Mouse (Mus musculus) midbrain, embryonic 10.5 days (tissue): ENCODE results near the gene Rhot1. TPM values are rescaled to one million over a fixed set of nuclear protein-coding genes. Genes with fewer than 3 reads are reported as not detected.
"Not testable (repeated sequence)": the region's sequence is repeated elsewhere in the genome, so short reads cannot be mapped to it uniquely, and the experiment has no call there.

Experiments used
- DNase-seq: peaks from one replicate; pipeline ENCODE4 v3.0.0-alpha.2; 2017; ENCODE audit warnings: low spot score
- H3K27ac ChIP-seq: fragments of 300-500 bp; sonication (generic); replicated peaks from 2 replicates; pipeline ENCODE4 v1.5.1; 2016; ENCODE audit warnings: mild to moderate bottlenecking
- H3K27me3 ChIP-seq: fragments of 300-500 bp; sonication (generic); 2 replicates; pipeline ENCODE4 v1.6.1; 2016; ENCODE audit warnings: low read depth, mild to moderate bottlenecking; ENCODE audit not compliant: poor library complexity, severe bottlenecking
- H3K36me3 ChIP-seq: fragments of 300-500 bp; sonication (generic); 2 replicates; pipeline ENCODE4 v1.6.1; 2016; ENCODE audit warnings: mild to moderate bottlenecking, moderate library complexity
- H3K4me1 ChIP-seq: fragments of 300-500 bp; sonication (generic); 2 replicates; pipeline ENCODE4 v1.6.1; 2016
- H3K4me3 ChIP-seq: fragments of 300-500 bp; sonication (generic); 2 replicates; pipeline ENCODE4 v1.5.1; 2016; ENCODE audit warnings: mild to moderate bottlenecking, moderate library complexity
- H3K9me3 ChIP-seq: fragments of 300-500 bp; sonication (generic); replicated peaks from 2 replicates; pipeline ENCODE4 v1.6.1; 2016; ENCODE audit warnings: mild to moderate bottlenecking
- WGBS: fragments of 180-500 bp; shearing (Covaris S2); methylation state at CpG from one replicate; pipeline ENCODE4 v1.1.7; 2016; 5-methylcytosine and 5-hydroxymethylcytosine counted together
- polyA plus RNA-seq: library from polyadenylated mRNA; unstranded; fragments of >200 nt; fragmentation: Nextera tagmentation; extraction: Ambion mirVana; gene quantifications from 2 replicates; pipeline ENCODE4 v1.2.1, GENCODE M21; 2016

Gene Rhot1
- polyA plus RNA-seq, 1 experiment from 2014 or later, result 56.2 TPM

- Histone ChIP-seq H3K36me3 (no peaks in the 10 kb centered on the region), H3K9me3 (no peaks in the 10 kb centered on the region), H3K4me3 (no peak overlapping the region), H3K27ac (no peak overlapping the region), H3K4me1 (no peaks in the 10 kb centered on the region), H3K27me3 (no peaks in the 10 kb centered on the region)
- DNase-seq, result no peak
- 82% methylated on average over 6 of the region's 6 CpGs for WGBS
These were observed 6.5 kb upstream of the Rhot1 start for GRCm38 (mm10) chr11:80202296-80202695.

DNA sequence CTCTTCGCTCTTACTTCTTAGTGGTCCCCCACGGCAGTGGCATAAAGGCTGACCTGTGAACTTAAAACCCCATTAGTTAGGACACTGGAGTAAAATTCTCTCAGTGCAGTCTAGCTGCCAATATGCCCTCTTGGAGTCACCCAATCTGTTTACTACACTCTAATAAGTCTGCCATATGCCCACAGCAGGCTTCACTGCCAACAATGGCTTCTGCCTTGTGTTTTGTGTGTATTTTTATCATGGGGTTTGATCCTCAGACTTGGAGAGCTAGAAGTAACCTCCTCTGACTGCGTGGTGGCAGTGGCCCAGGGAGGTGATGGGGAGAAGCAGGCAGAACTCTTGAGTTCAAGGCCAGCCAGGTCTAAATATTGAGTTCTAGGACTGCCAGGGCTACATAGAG lies 4.8 kb upstream of the Rhot1 start:
- WGBS, result 81% methylated on average over 3 of the region's 3 CpGs
- H3K27me3 ChIP-seq, result no peaks in the 10 kb centered on the region
- DNase-seq, result no peak
- no peaks in the 10 kb centered on the region for H3K4me1 ChIP-seq
- H3K36me3 ChIP-seq, result no peaks in the 10 kb centered on the region
- no peaks in the 10 kb centered on the region for H3K9me3 ChIP-seq
- no peak overlapping the region for H3K4me3 ChIP-seq
- no peak overlapping the region for H3K27ac ChIP-seq

GRCm38 (mm10) chr11:80204941-80205340 lies 3.9 kb upstream of the Rhot1 start:
- Histone ChIP-seq H3K36me3 (no peaks in the 10 kb centered on the region), H3K4me3 (no peak overlapping the region), H3K27me3 (no peaks in the 10 kb centered on the region), H3K4me1 (peaks cover 3% of the 10 kb centered on the region), H3K9me3 (no peaks in the 10 kb centered on the region), H3K27ac (no peak overlapping the region)
- no peak for DNase-seq
- 64% methylated on average over 5 of the region's 5 CpGs for WGBS

DNA sequence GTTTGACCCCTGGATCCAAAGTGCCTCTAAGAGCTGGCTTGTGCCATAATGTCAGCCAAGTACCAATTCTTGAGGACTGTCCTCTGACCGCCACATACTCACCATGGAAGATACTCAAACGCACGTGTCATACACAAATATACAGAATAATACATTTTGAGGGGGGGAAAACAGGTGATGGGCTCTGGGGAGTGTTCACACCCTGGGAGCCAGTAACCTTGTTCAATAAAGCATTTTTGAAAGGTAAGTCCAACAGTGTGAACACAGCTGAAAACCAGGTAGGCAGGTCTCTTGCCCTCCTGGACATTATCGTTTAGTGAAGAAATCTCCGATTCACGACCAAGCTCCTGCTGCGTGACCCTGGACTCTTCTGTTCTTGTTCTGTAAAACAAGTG lies 357 bp upstream of the Rhot1 start:
- H3K4me1 ChIP-seq, result peaks cover 15% of the 10 kb centered on the region
- H3K36me3 ChIP-seq, result peaks cover 11% of the 10 kb centered on the region; the same call in 1 of the 2 replicates
- WGBS, result 37% methylated on average over 7 of the region's 7 CpGs
- no peaks in the 10 kb centered on the region for H3K9me3 ChIP-seq
- no peak overlapping the region; the same call in 1 of the 2 replicates for H3K27ac ChIP-seq
- no peak for DNase-seq
- H3K4me3 ChIP-seq, result peak overlapping the region; percentile 84; the same call in 1 of the 2 replicates
- H3K27me3 ChIP-seq, result no peaks in the 10 kb centered on the region

DNA sequence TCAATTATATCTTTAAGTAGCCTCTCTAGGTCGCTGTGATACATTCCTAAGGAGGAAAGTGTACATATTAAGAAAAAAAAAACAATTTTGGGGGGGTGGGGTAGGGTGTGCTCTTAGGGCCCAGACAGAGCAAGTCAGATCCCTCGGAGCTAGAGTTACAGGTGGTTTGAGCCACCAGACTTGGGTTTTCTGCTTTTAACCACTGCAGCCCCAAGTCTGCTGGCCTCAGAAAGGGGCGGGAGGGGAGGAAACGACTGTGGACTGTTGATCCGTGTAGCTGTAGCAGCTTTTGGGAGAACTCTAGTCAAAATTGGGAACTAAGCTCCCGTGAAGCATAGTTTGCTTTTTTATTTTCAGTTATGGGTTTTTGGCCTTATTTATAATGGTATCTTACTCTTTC lies 1.5 kb downstream of the Rhot1 start:
- peak overlapping the region; percentile 84 for H3K4me3 ChIP-seq
- H3K36me3 ChIP-seq, result peaks cover 26% of the 10 kb centered on the region
- DNase-seq, result no peak
- no peaks in the 10 kb centered on the region for H3K9me3 ChIP-seq
- 63% methylated on average over 6 of the region's 6 CpGs for WGBS
- H3K27me3 ChIP-seq, result no peaks in the 10 kb centered on the region
- no peak overlapping the region for H3K27ac ChIP-seq
- peaks cover 15% of the 10 kb centered on the region for H3K4me1 ChIP-seq

DNA sequence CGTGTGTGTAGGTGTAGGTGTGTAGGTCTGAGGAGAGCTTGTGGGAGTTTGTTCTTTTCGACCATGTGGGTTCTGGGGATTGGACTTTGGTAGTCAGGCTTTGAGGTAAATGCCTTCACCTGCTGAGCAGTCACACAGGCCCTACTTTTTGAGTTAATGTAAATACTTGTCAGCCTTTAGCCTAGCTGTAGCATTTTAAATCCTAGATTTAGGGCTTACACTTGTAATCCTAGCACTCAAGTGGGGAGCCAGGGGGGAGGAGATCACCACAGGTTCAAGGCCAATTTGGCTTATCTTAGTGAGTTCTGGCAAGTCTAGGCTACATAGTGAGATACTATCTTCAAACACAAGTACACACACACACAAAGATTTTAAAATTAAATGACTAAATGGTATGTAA lies 3.5 kb downstream of the Rhot1 start:
- H3K9me3 ChIP-seq, result no peaks in the 10 kb centered on the region
- 95% methylated on average over 2 of the region's 2 CpGs for WGBS
- no peak for DNase-seq
- no peaks in the 10 kb centered on the region for H3K27me3 ChIP-seq
- H3K27ac ChIP-seq, result no peak overlapping the region
- H3K4me3 ChIP-seq, result no peak overlapping the region
- H3K36me3 ChIP-seq, result peaks cover 33% of the 10 kb centered on the region
- H3K4me1 ChIP-seq, result peaks cover 15% of the 10 kb centered on the region

DNA sequence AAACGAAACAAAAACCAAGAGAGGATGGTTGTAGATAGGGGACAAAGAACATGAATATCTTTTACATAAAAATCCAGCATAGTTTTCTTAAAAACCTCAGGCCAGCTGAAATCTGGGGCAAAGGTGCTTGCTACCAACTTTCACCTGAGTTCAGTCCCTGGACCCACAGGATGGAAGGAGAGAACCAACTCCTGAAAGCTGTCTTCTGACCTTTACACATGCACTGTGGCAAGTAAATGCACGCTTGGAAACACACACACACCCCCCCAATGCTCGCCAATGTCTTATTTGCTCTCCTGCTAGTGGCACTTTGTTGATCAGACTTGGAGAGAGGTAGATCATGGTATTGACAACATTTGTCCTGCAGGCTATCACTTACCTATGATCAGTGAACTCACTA lies 6.5 kb downstream of the Rhot1 start:
- Histone ChIP-seq H3K4me1 (peaks cover 8% of the 10 kb centered on the region), H3K36me3 (peaks cover 39% of the 10 kb centered on the region), H3K27ac (no peak overlapping the region), H3K4me3 (no peak overlapping the region), H3K27me3 (no peaks in the 10 kb centered on the region), H3K9me3 (no peaks in the 10 kb centered on the region)
- DNase-seq, result no peak
- 91% methylated on average over 3 of the region's 3 CpGs for WGBS

GRCm38 (mm10) chr11:80218657-80219293 lies 10.0 kb downstream of the Rhot1 start:
- no peaks in the 10 kb centered on the region for H3K9me3 ChIP-seq
- no peaks in the 10 kb centered on the region for H3K27me3 ChIP-seq
- H3K4me1 ChIP-seq, result no peaks in the 10 kb centered on the region
- no peak overlapping the region for H3K27ac ChIP-seq
- WGBS, result 86% methylated on average over 11 of the region's 11 CpGs
- H3K4me3 ChIP-seq, result no peak overlapping the region
- DNase-seq, result no peak
- peaks cover 61% of the 10 kb centered on the region for H3K36me3 ChIP-seq

GRCm38 (mm10) chr11:80230066-80230465 lies 21.2 kb downstream of the Rhot1 start:
- H3K36me3 ChIP-seq, result peaks cover 94% of the 10 kb centered on the region
- not testable (repeated sequence) for H3K4me3 ChIP-seq, H3K27me3 ChIP-seq, H3K9me3 ChIP-seq, H3K4me1 ChIP-seq, DNase-seq, H3K27ac ChIP-seq
- WGBS, result 91% methylated on average over 5 of the region's 5 CpGs

GRCm38 (mm10) chr11:80237278-80237677 lies 28.5 kb downstream of the Rhot1 start:
- no peak for DNase-seq
- Histone ChIP-seq H3K36me3 (peaks cover 72% of the 10 kb centered on the region), H3K4me3 (no peak overlapping the region), H3K9me3 (no peaks in the 10 kb centered on the region), H3K4me1 (no peaks in the 10 kb centered on the region), H3K27ac (no peak overlapping the region), H3K27me3 (no peaks in the 10 kb centered on the region)
- 88% methylated on average over 3 of the region's 3 CpGs for WGBS

DNA sequence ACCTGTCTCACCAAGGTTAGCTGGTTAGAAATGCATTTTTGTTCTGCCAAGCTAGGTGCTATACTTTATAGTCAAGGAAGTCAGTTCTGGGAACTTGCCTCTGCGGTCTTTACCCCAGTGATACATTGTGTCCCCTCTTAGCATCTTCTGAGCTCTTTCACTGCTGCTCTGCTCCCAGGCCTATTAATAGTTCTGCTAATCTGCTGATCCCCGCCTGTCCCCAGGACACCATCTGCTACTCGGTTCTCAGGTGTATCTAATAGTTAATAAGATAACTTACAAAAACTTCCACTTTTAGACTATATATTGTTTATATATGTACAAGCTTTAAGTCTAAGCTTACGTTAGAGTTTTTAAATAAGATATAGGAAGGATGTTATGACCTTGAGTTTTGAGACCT lies 29.5 kb downstream of the Rhot1 start:
- Histone ChIP-seq H3K9me3 (no peaks in the 10 kb centered on the region), H3K4me3 (no peak overlapping the region), H3K36me3 (peaks cover 72% of the 10 kb centered on the region), H3K4me1 (no peaks in the 10 kb centered on the region), H3K27ac (no peak overlapping the region), H3K27me3 (no peaks in the 10 kb centered on the region)
- DNase-seq, result no peak
- WGBS, result 90% methylated on average over 4 of the region's 4 CpGs

- Histone ChIP-seq H3K36me3 (peaks cover 98% of the 10 kb centered on the region), H3K27me3 (no peaks in the 10 kb centered on the region), H3K4me3 (no peak overlapping the region), H3K27ac (no peak overlapping the region), H3K9me3 (no peaks in the 10 kb centered on the region), H3K4me1 (no peaks in the 10 kb centered on the region)
- no peak for DNase-seq
These were observed 38.2 kb downstream of the Rhot1 start for GRCm38 (mm10) chr11:80247026-80247425.

GRCm38 (mm10) chr11:80248531-80248930 lies 39.7 kb downstream of the Rhot1 start:
- 92% methylated on average over 3 of the region's 3 CpGs for WGBS
- peaks cover 98% of the 10 kb centered on the region for H3K36me3 ChIP-seq
- H3K27ac ChIP-seq, result no peak overlapping the region
- H3K27me3 ChIP-seq, result no peaks in the 10 kb centered on the region
- H3K4me3 ChIP-seq, result no peak overlapping the region
- H3K4me1 ChIP-seq, result no peaks in the 10 kb centered on the region
- no peaks in the 10 kb centered on the region for H3K9me3 ChIP-seq
- no peak for DNase-seq

DNA sequence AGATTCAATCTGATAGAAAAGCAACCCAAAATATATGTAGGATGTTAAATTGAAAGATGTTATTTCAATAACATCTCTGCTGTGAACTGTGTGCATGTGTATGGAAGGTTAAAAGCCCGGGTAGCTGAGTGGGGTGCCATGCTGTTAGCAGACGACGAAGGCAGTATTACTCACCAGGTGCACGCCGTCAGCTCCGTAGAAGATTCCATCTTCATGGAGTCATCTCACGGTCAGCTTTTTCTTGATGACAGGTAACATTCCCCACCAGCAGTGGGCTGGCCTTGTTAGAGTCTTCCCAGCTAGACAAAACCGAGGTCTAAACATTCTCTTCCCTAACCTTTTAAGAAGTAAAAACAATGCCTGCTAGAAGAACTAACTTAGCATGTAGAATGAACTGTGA lies 55.3 kb downstream of the Rhot1 start:
- 95% methylated on average over 8 of the region's 8 CpGs for WGBS
- H3K27me3 ChIP-seq, result no peaks in the 10 kb centered on the region
- H3K9me3 ChIP-seq, result no peaks in the 10 kb centered on the region
- H3K4me1 ChIP-seq, result no peaks in the 10 kb centered on the region
- no peak for DNase-seq
- H3K27ac ChIP-seq, result no peak overlapping the region
- peaks cover 82% of the 10 kb centered on the region for H3K36me3 ChIP-seq
- no peak overlapping the region for H3K4me3 ChIP-seq
